Mouse (Mus musculus) activated CD4-positive, CD25-positive, alpha-beta regulatory T cell, adult 9 weeks (primary cell): ENCODE data around the gene Sec24a. TPM values are rescaled to one million over a fixed set of nuclear protein-coding genes. Genes with fewer than 3 reads are reported as not detected.

Experiments used
- polyA plus RNA-seq: library from polyadenylated mRNA; unstranded; fragments of 100-300 nt; shearing (Covaris generic); gene quantifications from one replicate; pipeline ENCODE4 v1.2.1, GENCODE M21; 2017

The Sec24a gene
- 32.4 TPM for polyA plus RNA-seq

DNA sequence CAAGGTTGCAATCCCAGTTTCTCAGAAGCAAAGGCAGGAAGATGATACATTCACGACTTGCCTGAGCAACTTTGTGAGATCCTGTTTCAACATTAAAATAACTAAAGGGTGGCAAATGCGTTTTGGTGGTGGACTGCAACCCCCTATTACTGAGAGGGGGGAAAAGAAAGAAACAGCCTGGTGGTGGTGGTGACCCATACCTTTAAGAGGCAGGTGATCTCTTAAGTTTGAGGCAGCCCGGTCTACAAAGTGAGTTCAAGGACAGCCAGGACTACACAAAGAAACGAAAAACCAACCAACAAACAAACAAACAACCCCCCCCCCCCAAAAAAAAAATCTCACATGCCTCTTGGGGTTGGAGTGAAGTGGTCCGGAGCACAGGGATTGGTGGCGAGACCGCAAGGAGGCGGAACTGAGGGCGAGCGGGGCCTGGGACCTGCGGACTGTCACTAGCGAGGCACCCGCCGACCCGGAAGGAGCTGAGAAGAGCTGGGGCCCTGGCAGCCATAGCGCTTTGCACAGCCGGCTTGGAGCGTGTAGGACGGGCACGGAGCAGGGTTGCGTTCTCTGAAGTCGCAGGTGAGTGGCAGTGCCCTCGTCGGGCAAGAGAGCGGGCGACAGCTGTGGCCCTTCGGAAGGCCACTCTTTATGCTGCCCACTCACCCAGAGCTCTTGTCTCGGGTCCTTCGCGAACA lies at the start of gene Sec24a, which contains the start of gene Sar1b:
TSS of gene Sec24a (minus strand) at position 422 of the 695 bp plus-strand sequence.
TSS of gene Sar1b (plus strand) at position 475 of the 695 bp plus-strand sequence.

GRCm38 (mm10) chr11:51688330-51689328 lies 74.8 kb downstream of the Sec24a start, which contains the start of gene 0610009B22Rik:
Gene 0610009B22Rik (minus strand): TSS chr11:51688874.

GRCm38 (mm10) chr11:51650691-51651515 lies 112.5 kb downstream of the Sec24a start, which contains the start of the genes N4bp3 and D930048N14Rik:
Gene N4bp3 (minus strand): TSS chr11:51650842.
Gene D930048N14Rik (plus strand): TSS chr11:51650954.

Other genes starting within 250 kb of the Sec24a start
- 23.5 TPM for gene Phykpl, start 178.9 kb downstream of the Sec24a start, polyA plus RNA-seq
- 26.2 TPM for gene Hnrnpab, start 156.8 kb downstream of the Sec24a start, polyA plus RNA-seq
- 118 TPM for gene Nhp2, start 143.9 kb downstream of the Sec24a start, polyA plus RNA-seq
- gene Rmnd5b, start 127.7 kb downstream of the Sec24a start, polyA plus RNA-seq = 86.9 TPM
- gene N4bp3, start 112.8 kb downstream of the Sec24a start, polyA plus RNA-seq = 9.0 TPM
- gene D930048N14Rik, start 112.7 kb downstream of the Sec24a start, polyA plus RNA-seq = 1.0 TPM
- gene 0610009B22Rik, start 74.8 kb downstream of the Sec24a start, polyA plus RNA-seq = 18.7 TPM
- 134 TPM for gene Sar1b, start 53 bp upstream of the Sec24a start, polyA plus RNA-seq
- gene Jade2, start 94.0 kb upstream of the Sec24a start, polyA plus RNA-seq = 7.3 TPM
- gene Cdkn2aipnl, start 204.0 kb upstream of the Sec24a start, polyA plus RNA-seq = 133 TPM
- 332 TPM for gene Ube2b, start 237.1 kb upstream of the Sec24a start, polyA plus RNA-seq
- gene Cdkl3, start 240.6 kb upstream of the Sec24a start, polyA plus RNA-seq = 7.6 TPM